Mouse (Mus musculus): ENCODE measurements around the gene Pds5a.

GRCm38 (mm10) chr5:65688806-65689205 lies 9.3 kb downstream of the Pds5a start:
- TF ChIP-seq CTCF (IDR thresholded peaks at IDR 0.05; ENCODE audit: borderline replicate concordance, extremely low read depth, insufficient read depth, insufficient read length): no peak
- TF ChIP-seq POLR2A (IDR thresholded peaks at IDR 0.05; ENCODE audit: borderline replicate concordance, extremely low read depth, insufficient read depth, insufficient read length, poor library complexity, severe bottlenecking): no peak
